Mouse (Mus musculus) effector memory CD4-positive, alpha-beta T cell, adult 7 months (primary cell): ENCODE data around the gene Slc22a4. TPM values are rescaled to one million over a fixed set of nuclear protein-coding genes. Genes with fewer than 3 reads are reported as not detected.

Experiments
- polyA plus RNA-seq: library from polyadenylated mRNA; unstranded; fragments of 100-300 nt; shearing (Covaris generic); gene quantifications from one replicate; pipeline ENCODE4 v1.2.1, GENCODE M21; 2017

Gene Slc22a4
- 2.5 TPM for polyA plus RNA-seq

DNA sequence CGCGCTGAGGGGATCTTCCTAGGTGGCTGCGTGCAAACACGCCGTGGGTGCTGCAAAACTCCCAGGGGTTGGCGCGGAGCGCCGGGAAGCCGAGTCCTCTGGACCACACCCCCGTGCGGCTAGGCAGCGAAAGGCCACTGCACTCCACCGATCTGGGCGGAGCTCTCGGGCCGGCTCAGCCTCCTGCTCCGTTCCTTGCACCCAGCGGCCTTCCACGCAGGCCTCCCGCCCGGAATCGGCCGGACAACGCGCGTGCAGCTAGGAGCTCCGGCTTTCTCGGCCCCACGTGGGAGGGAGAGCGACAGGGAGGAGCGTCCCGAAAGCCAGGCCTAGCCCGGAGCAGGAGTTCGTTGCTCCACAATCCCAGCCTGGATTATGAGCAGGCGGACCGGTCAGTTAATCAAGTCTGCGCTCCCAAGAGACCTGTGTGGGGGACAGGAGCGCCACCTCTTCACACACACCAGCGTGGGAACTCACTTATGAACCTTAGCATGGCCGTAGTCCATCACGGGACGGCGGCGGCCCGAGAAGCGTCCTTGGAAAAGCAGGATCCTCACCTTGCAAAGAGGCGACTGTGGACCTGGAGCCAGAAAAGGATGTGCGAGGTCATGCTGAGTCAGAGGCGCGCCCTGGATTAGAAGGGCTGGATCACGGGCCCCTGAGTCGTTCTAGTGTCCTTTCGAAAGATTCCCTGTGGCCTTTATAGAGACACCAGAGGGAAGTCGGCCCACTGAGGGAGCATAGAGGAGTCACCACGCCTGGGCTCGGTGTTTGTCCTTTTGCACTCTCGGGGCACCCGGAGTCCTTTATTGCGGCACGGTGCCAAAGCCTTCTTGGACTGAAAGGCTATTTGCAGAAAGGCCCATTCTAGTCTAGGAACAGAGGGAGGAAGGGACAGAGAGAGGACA, at the start of gene Slc22a4:
TSS of gene Slc22a4 (minus strand) at position 47 of the 908 bp plus-strand sequence.

DNA sequence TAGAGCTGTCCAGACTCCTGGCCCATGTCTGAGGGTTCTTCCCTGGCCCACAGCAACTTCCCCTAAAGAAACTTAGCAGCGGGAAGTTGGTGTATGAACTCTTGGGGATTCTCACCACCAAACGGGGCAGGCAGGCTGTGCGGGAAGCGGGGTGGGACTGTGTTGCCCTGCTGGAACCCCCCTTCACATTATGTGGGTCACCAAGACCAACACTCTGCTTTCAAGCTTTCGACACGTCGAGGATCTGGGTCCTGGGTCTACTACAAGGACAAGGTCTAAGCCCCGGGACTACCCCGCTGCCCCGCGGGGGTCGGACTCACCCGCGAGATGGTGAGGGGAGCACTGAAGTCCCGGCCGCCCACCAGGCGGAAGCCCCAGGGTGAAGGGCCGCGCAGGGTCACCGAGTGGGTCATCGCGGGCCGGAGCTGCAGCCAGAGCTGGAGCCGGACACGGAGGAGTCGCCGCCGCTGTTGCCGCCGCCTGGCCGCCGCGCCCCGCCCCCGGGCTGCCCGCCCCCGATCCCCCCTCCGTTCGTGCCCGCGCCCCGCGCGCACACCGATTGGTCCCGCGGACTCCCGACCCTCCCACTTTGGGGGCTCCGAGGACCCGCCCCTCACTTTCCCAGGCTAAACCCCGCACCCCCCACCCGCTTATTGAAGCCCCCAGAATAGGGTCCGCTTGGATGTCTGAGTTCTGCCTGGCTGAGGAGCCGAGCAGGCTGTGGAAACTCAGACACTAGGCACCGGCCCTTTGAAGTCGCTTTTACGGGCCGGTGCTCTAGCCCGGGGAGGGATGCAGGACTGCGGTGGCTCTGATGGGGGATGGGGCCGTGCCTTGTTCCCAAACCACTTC, 40.9 kb upstream of the Slc22a4 start, which contains the start of gene Pdlim4:
TSS of gene Pdlim4 (minus strand) at position 495 of the 852 bp plus-strand sequence.

DNA sequence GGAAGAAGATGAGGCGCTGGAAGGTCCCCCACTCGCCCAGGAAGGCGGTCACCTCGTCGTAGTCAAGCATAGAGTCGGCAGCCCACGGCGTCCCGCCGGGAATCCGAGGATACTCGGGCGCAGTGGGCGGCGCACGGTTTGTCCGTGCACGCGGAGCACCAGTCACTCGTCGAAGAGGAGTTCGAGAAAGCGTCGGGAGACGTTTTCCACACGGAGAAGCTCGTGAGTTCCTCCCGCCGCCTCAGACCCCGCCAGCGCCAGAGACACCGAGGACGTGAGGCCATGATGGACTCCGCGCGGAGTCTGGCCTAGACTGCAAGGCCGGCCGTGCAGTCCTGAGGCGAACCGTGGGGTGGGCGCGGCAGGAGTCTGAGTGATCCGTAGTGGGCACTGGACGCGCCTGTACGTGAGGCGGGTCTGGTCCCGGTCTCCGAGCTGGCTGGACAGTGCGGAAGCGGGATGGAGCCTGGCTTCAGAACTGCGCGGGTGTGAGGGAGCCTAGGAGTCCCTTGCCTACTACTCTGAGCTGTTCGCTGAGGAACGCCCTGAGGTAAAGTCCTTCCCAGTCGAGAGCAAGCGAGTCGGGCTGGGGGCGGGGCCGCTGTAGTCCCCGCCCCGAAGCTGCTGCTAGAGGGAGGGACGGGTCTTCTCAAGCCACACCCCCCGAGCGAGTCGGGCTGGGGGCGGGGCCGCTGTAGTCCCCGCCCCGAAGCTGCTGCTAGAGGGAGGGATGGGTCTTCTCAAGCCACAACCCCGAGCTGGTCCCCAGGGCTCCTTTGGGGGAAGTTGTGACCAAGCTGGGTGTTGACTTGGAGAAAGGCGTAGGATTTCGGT, 47.9 kb downstream of the Slc22a4 start, which contains the start of gene Slc22a21:
TSS of gene Slc22a21 (minus strand) at position 545 of the 834 bp plus-strand sequence.

Other genes with a start within 250 kb of the Slc22a4 start
- gene Gm12216, start 168.8 kb downstream of the Slc22a4 start, polyA plus RNA-seq, result 17.4 TPM
- gene Slc22a5, start 136.4 kb downstream of the Slc22a4 start, polyA plus RNA-seq, result 13.5 TPM
- 0.71 TPM for gene Slc22a21, start 47.8 kb downstream of the Slc22a4 start, polyA plus RNA-seq
- 2.9 TPM for gene Pdlim4, start 40.9 kb upstream of the Slc22a4 start, polyA plus RNA-seq
- 0.38 TPM for gene P4ha2, start 72.0 kb upstream of the Slc22a4 start, polyA plus RNA-seq
- 10.9 TPM for gene Csf2, start 221.6 kb upstream of the Slc22a4 start, polyA plus RNA-seq
- not detected for gene Il3, start 239.2 kb upstream of the Slc22a4 start, polyA plus RNA-seq